Mouse (Mus musculus) midbrain, embryonic 12.5 days (tissue): Measurements from ENCODE around the gene Dnah8. TPM values are rescaled to one million over a fixed set of nuclear protein-coding genes. Genes with fewer than 3 reads are reported as not detected.

Source experiments
- ATAC-seq: fragments of 200-750 bp; cut with Nextera tagmentation; 2 replicates; pipeline ENCODE4 v1.8.0; 2017; ENCODE audit warnings: low read depth, moderate TSS enrichment, moderate library complexity; ENCODE audit not compliant: low FRiP score
- H3K27ac ChIP-seq: fragments of 300-500 bp; sonication (generic); replicated peaks from 2 replicates; pipeline ENCODE4 v1.5.1; 2016; ENCODE audit warnings: mild to moderate bottlenecking
- H3K27me3 ChIP-seq: fragments of 300-500 bp; sonication (generic); 2 replicates; pipeline ENCODE4 v1.6.1; 2016; ENCODE audit warnings: mild to moderate bottlenecking
- H3K36me3 ChIP-seq: fragments of 300-500 bp; sonication (generic); 2 replicates; pipeline ENCODE4 v1.6.1; 2016
- H3K4me1 ChIP-seq: fragments of 300-500 bp; sonication (generic); 2 replicates; pipeline ENCODE4 v1.6.1; 2016
- H3K4me2 ChIP-seq: fragments of 300-500 bp; sonication (generic); replicated peaks from 2 replicates; pipeline ENCODE4 v1.6.1; 2016; ENCODE audit warnings: mild to moderate bottlenecking, moderate library complexity
- H3K4me3 ChIP-seq: fragments of 300-500 bp; sonication (generic); 2 replicates; pipeline ENCODE4 v1.5.1; 2016; ENCODE audit warnings: mild to moderate bottlenecking
- H3K9ac ChIP-seq: fragments of 300-500 bp; sonication (generic); replicated peaks from 2 replicates; pipeline ENCODE4 v1.6.1; 2016; ENCODE audit warnings: mild to moderate bottlenecking, moderate library complexity
- H3K9me3 ChIP-seq: fragments of 300-500 bp; sonication (generic); 2 replicates; pipeline ENCODE4 v1.6.1; 2016; ENCODE audit warnings: mild to moderate bottlenecking
- WGBS: fragments of 180-500 bp; shearing (Covaris S2); methylation state at CpG from one replicate; pipeline ENCODE4 v1.1.7; 2016; 5-methylcytosine and 5-hydroxymethylcytosine counted together
- polyA plus RNA-seq: library from polyadenylated mRNA; unstranded; fragments of >200 nt; fragmentation: Nextera tagmentation; extraction: Ambion mirVana; gene quantifications from 2 replicates; pipeline ENCODE4 v1.2.1, GENCODE M21; 2016

Gene Dnah8
- polyA plus RNA-seq, 1 experiment from 2014 or later = 0.66 TPM

- H3K4me2 ChIP-seq = no peak overlapping the region
- no peak overlapping the region for H3K4me3 ChIP-seq
- no peaks in the 10 kb centered on the region for H3K4me1 ChIP-seq
- no peak overlapping the region for H3K9ac ChIP-seq
- H3K27ac ChIP-seq = no peak overlapping the region
- 0 out of 2 replicates have a peak, but pooled peaks cover 4% of the 10 kb centered on the region for H3K9me3 ChIP-seq
- WGBS = 27% methylated on average over 10 of the region's 10 CpGs
- 0 out of 2 replicates have a peak, but pooled peaks cover 4% of the 10 kb centered on the region for H3K27me3 ChIP-seq
- ATAC-seq = no peak
- H3K36me3 ChIP-seq = no peaks in the 10 kb centered on the region
Observed at GRCm38 (mm10) chr17:30871040-30871439, 246.9 kb downstream of the Dnah8 start.

GRCm38 (mm10) chr17:30874276-30874675 lies 250.1 kb downstream of the Dnah8 start:
- no peak for ATAC-seq
- Histone ChIP-seq H3K4me3 (no peak overlapping the region), H3K36me3 (no peaks in the 10 kb centered on the region), H3K27ac (no peak overlapping the region), H3K27me3 (no peaks in the 10 kb centered on the region), H3K9me3 (0 out of 2 replicates have a peak, but pooled peaks cover 4% of the 10 kb centered on the region), H3K9ac (no peak overlapping the region), H3K4me1 (peaks cover 3% of the 10 kb centered on the region; the same call in 1 of the 2 replicates), H3K4me2 (no peak overlapping the region)
- WGBS = 62% methylated on average over 15 of the region's 15 CpGs

- Histone ChIP-seq H3K36me3 (no peaks in the 10 kb centered on the region), H3K9me3 (0 out of 2 replicates have a peak, but pooled peaks cover 4% of the 10 kb centered on the region), H3K9ac (no peak overlapping the region), H3K4me1 (peaks cover 12% of the 10 kb centered on the region), H3K27ac (no peak overlapping the region), H3K4me3 (no peak overlapping the region), H3K4me2 (no peak overlapping the region), H3K27me3 (peaks cover 3% of the 10 kb centered on the region; the same call in 1 of the 2 replicates)
- ATAC-seq = no peak
- 91% methylated on average over 7 of the region's 7 CpGs for WGBS
Observed at GRCm38 (mm10) chr17:30877456-30877855, 253.3 kb downstream of the Dnah8 start.

GRCm38 (mm10) chr17:30878626-30879025 lies 254.5 kb downstream of the Dnah8 start:
- H3K27me3 ChIP-seq = peaks cover 7% of the 10 kb centered on the region
- 33% methylated on average over 6 of the region's 6 CpGs for whole genome bisulfite sequencing

GRCm38 (mm10) chr17:30880391-30880790 lies 256.2 kb downstream of the Dnah8 start:
- H3K9ac ChIP-seq = no peak overlapping the region
- WGBS = 78% methylated on average over 3 of the region's 3 CpGs
- no peak overlapping the region for H3K27ac ChIP-seq
- H3K4me2 ChIP-seq = no peak overlapping the region
- H3K4me3 ChIP-seq = no peak overlapping the region
- no peak for ATAC-seq
- H3K9me3 ChIP-seq = 0 out of 2 replicates have a peak, but pooled peaks cover 3% of the 10 kb centered on the region
- no peaks in the 10 kb centered on the region for H3K36me3 ChIP-seq
- peaks cover 7% of the 10 kb centered on the region for H3K27me3 ChIP-seq
- H3K4me1 ChIP-seq = peaks cover 19% of the 10 kb centered on the region

More at GRCm38 (mm10) chr17:30878626-30879025, 254.5 kb downstream of the Dnah8 start:
- H3K9me3 ChIP-seq = 0 out of 2 replicates have a peak, but pooled peaks cover 4% of the 10 kb centered on the region
- H3K9ac ChIP-seq = no peak overlapping the region
- H3K27ac ChIP-seq = no peak overlapping the region
- H3K4me1 ChIP-seq = peaks cover 19% of the 10 kb centered on the region
- ATAC-seq = no peak
- H3K36me3 ChIP-seq = no peaks in the 10 kb centered on the region
- no peak overlapping the region for H3K4me2 ChIP-seq
- H3K4me3 ChIP-seq = no peak overlapping the region

- H3K36me3 ChIP-seq = no peaks in the 10 kb centered on the region
- no peak overlapping the region for H3K27ac ChIP-seq
- peaks cover 7% of the 10 kb centered on the region for H3K27me3 ChIP-seq
- H3K9ac ChIP-seq = no peak overlapping the region
- no peak for ATAC-seq
- no peak overlapping the region for H3K4me3 ChIP-seq
- peaks cover 3% of the 10 kb centered on the region; the same call in 1 of the 2 replicates for H3K9me3 ChIP-seq
- H3K4me1 ChIP-seq = peaks cover 19% of the 10 kb centered on the region
- H3K4me2 ChIP-seq = no peak overlapping the region
- WGBS = 63% methylated on average over 2 of the region's 2 CpGs
Observed at GRCm38 (mm10) chr17:30881001-30881400, 256.8 kb downstream of the Dnah8 start.

- peaks cover 19% of the 10 kb centered on the region for H3K4me1 ChIP-seq
- no peak overlapping the region for H3K4me3 ChIP-seq
- no peaks in the 10 kb centered on the region for H3K36me3 ChIP-seq
- H3K27ac ChIP-seq = 0 out of 2 replicates have a peak overlapping the region, but pooled peaks have one; percentile 65
- ATAC-seq = peak; percentile 65
- peak overlapping the region; percentile 28 for H3K4me2 ChIP-seq
- H3K9ac ChIP-seq = no peak overlapping the region
- 0% methylated on average over 6 of the region's 6 CpGs for WGBS
- H3K9me3 ChIP-seq = peaks cover 8% of the 10 kb centered on the region; the same call in 1 of the 2 replicates
- peaks cover 7% of the 10 kb centered on the region for H3K27me3 ChIP-seq
Observed at GRCm38 (mm10) chr17:30882206-30882605, 258.1 kb downstream of the Dnah8 start.

GRCm38 (mm10) chr17:30883534-30883933 lies 259.4 kb downstream of the Dnah8 start:
- H3K4me3 ChIP-seq = no peak overlapping the region
- no peaks in the 10 kb centered on the region for H3K36me3 ChIP-seq
- H3K4me1 ChIP-seq = peaks cover 19% of the 10 kb centered on the region
- WGBS = 82% methylated on average over 8 of the region's 8 CpGs
- H3K9me3 ChIP-seq = peaks cover 8% of the 10 kb centered on the region; the same call in 1 of the 2 replicates
- H3K27ac ChIP-seq = no peak overlapping the region
- peaks cover 7% of the 10 kb centered on the region for H3K27me3 ChIP-seq
- H3K9ac ChIP-seq = no peak overlapping the region
- no peak for ATAC-seq
- H3K4me2 ChIP-seq = no peak overlapping the region

GRCm38 (mm10) chr17:30892086-30892485 lies 267.9 kb downstream of the Dnah8 start:
- no peaks in the 10 kb centered on the region for H3K36me3 ChIP-seq
- ATAC-seq = no peak
- H3K4me3 ChIP-seq = no peak overlapping the region
- no peak overlapping the region for H3K4me2 ChIP-seq
- H3K27ac ChIP-seq = no peak overlapping the region
- 27% methylated on average over 1 of the region's 1 CpGs for WGBS
- no peaks in the 10 kb centered on the region; the same call in 1 of the 2 replicates for H3K27me3 ChIP-seq
- no peaks in the 10 kb centered on the region for H3K4me1 ChIP-seq
- no peaks in the 10 kb centered on the region for H3K9me3 ChIP-seq
- H3K9ac ChIP-seq = no peak overlapping the region

GRCm38 (mm10) chr17:30892730-30893129 lies 268.6 kb downstream of the Dnah8 start:
- WGBS = 55% methylated on average over 2 of the region's 2 CpGs
- ATAC-seq = no peak
- Histone ChIP-seq H3K27me3 (no peaks in the 10 kb centered on the region; the same call in 1 of the 2 replicates), H3K4me1 (no peaks in the 10 kb centered on the region), H3K27ac (no peak overlapping the region), H3K9ac (no peak overlapping the region), H3K4me2 (no peak overlapping the region), H3K9me3 (no peaks in the 10 kb centered on the region), H3K36me3 (no peaks in the 10 kb centered on the region), H3K4me3 (no peak overlapping the region)

- no peak overlapping the region for H3K4me2 ChIP-seq
- no peak for ATAC-seq
- WGBS = 26% methylated on average over 2 of the region's 2 CpGs
- no peaks in the 10 kb centered on the region for H3K36me3 ChIP-seq
- H3K4me3 ChIP-seq = no peak overlapping the region
- no peak overlapping the region for H3K9ac ChIP-seq
- H3K27ac ChIP-seq = no peak overlapping the region; the same call in 1 of the 2 replicates
- peaks cover 26% of the 10 kb centered on the region for H3K27me3 ChIP-seq
- H3K4me1 ChIP-seq = peaks cover 9% of the 10 kb centered on the region; the same call in 1 of the 2 replicates
- H3K9me3 ChIP-seq = no peaks in the 10 kb centered on the region
Observed at GRCm38 (mm10) chr17:30897075-30897474, 272.9 kb downstream of the Dnah8 start.

GRCm38 (mm10) chr17:30901627-30902026 lies 277.5 kb downstream of the Dnah8 start, which contains the start of gene Glp1r:
Gene Glp1r (plus strand): TSS chr17:30901817.
- H3K27ac ChIP-seq = no peak within 1 kb of the TSS
- 2% methylated on average over 34 of the region's 37 CpGs for WGBS

More at GRCm38 (mm10) chr17:30901627-30902026, 277.5 kb downstream of the Dnah8 start, which contains the start of gene Glp1r:
- Histone ChIP-seq H3K9ac (peak within 1 kb of the TSS; percentile 64), H3K9me3 (no peaks in the 10 kb centered on the region), H3K36me3 (no peaks in the 10 kb centered on the region), H3K4me3 (peak within 1 kb of the TSS; percentile 50), H3K4me2 (peak within 1 kb of the TSS; percentile 99), H3K4me1 (peaks cover 10% of the 10 kb centered on the region; the same call in 1 of the 2 replicates), H3K27me3 (peaks cover 52% of the 10 kb centered on the region)
- ATAC-seq = no peak
